Mouse (Mus musculus): Measurements from ENCODE around the gene Rnf43.

DNA sequence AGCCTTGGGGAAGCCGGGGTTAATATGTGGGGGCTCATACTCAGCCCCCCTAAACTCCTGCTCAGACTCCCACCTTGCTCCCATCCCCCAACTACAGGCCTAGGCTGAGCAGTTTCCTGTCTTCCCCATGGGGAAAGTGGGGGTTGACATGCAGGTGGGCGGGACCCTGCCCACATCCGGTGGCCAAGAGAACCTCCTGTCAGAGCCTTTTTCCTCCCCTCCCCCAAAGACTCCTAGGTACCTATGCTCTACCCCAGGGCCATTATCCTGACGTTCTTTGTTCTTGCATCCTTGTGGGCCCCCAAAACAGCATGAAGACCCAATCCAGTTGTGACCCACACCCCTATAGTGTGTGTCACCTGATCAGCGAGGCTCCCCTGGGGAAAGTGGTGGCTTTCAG is 92.1 kb downstream of the Rnf43 start:
- TF ChIP-seq CTCF (IDR thresholded peaks at IDR 0.05 in 2 of 3, conservative IDR thresholded peaks at IDR 0.05 in 1 of 3; ENCODE audit: control insufficient read depth in 1 of 3, insufficient read depth in 1 of 3, low read depth in 2 of 3, low read length in 3 of 3, poor library complexity in 1 of 3, severe bottlenecking in 1 of 3), result no peak
- no peak for TF ChIP-seq BHLHE40 (IDR thresholded peaks at IDR 0.05; ENCODE audit: borderline replicate concordance, low read depth, low read length)
- TF ChIP-seq ETS1 (IDR thresholded peaks at IDR 0.05; ENCODE audit: low read depth, low read length), result no peak
